Mouse (Mus musculus) right cerebral cortex, postnatal 25 days (tissue): ENCODE measurements around the gene Pef1.

Experiments used
- DNase-seq: peaks from one replicate; pipeline ENCODE4 v3.0.0; 2022

Pef1 gene

DNA sequence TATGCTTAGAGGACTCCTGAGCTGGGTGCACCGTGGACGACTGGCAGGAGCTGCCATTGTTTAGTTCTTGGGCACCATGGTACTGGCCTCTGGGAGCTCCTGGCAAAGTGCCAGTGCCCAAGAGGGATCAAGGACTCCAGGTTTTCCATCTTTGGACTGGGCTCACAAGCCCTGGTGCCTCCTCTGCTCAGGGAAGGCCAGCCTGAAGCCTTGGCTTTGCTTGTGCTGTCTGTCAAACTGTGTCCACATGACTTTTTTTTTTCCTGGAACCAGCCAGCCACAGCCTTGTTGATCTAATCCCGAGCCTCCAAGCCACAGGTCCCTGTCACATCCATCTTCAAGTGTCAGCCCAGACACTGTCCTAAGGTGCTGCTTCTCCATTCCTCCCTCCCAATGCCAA lies 39.4 kb downstream of the Pef1 start:
- no peak for DNase-seq

DNA sequence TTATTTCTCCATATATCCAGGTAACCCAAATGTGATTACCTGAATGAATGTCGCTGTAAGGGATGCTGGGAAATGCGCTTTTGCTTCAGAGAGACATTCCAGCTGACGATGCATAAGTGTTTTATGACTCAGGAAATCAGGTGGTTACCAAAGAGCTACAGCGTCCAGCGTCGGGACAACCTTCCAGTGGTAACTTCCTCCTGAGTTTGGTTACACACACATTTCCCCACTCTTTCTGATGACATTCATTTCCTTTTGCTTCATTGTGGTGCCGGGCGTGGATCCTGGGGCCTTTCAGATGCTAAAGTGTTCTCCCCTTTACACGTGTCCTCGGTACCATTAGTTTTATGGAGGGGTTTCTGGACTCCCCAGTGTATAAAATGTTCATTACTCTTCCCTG lies 46.0 kb downstream of the Pef1 start:
- DNase-seq = no peak

DNA sequence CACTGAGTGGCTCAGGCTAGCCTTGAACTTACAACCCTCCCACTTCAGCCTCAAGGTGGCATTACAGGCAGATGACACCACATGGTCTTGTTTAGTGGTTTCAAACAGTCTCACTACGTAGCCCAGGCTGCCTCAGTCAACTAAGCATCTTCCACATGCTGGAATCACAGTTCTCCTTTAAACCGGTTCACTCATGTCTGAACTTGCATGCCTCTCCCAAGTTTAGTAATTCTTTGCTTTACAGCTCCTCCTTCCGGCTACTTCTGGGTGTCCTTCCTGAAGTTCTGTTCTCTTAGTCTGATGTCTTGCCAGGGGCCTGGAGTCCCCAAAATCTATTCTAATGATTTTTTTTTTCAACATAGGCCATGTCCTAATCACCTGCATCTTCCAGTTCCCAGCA lies 51.9 kb downstream of the Pef1 start:
- no peak for DNase-seq

DNA sequence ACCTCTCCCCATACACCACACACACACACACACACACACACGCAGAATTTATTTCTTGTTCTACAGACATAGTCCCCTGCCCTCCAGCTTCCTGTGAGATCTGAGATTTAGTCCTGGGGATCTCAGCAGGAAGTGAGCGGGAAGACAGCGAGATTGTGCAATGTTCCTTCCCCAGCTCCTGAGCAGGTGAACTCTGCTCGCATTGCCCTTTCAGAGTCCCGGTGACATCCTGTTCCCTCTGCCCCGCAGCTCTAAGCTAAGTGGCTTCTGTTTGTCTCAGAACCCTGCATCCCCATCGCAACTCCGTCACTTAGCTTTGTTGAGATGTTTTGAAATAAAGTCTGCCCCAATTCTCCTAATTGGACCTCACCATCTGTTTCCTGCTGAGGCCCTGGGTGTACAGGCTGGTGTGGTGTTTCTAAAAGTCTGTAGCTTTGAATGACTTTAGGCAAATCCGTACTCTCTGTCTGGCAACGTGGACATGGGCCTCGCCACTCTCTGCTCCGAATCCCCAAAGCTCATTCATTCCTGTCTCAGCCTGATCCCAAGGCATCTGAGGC lies 54.5 kb downstream of the Pef1 start:
- DNase-seq = no peak

DNA sequence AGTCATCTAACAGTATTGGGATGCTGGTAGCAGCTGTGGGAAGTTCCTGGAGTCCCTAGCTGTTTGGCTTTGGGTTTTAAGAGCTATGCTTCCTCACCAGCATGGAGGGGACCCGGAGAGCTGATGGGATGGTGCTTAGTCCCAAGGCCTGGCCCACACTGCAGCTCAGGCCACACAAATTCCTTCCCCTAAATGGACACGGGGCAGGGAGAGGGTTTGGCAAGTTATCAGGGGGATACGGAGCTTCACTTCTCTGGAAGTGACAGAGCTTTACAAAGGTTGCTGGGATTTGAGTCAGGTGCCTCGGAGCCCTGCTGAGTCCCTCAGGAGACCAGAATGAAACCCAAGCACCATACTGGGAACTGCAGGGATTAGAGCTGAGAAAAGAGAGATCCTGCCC lies 59.0 kb downstream of the Pef1 start:
- no peak for DNase-seq

DNA sequence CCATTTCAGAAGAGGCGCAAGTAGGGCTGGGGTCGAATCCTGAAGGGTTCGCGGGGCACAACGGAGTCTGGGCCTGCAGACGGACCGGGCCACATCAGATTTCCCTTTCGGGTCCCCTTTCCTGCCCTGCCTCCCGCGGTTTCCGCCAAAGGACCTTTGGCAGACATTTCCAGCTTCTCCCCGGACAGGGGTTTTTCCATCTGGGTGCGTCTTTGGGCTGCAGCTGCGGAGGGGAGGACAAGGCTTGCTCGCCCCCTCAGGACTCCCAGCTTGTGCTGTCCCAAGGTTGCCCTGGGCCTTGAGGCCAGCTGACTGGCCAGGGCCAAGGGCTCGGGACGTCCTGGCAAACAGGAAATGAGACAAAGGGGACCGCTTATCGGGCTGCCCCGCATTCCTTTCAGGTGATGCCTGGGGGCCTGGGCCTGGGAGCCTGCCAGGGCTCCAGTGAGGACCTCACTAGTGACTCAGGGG lies 61.1 kb downstream of the Pef1 start:
- DNase-seq = no peak

DNA sequence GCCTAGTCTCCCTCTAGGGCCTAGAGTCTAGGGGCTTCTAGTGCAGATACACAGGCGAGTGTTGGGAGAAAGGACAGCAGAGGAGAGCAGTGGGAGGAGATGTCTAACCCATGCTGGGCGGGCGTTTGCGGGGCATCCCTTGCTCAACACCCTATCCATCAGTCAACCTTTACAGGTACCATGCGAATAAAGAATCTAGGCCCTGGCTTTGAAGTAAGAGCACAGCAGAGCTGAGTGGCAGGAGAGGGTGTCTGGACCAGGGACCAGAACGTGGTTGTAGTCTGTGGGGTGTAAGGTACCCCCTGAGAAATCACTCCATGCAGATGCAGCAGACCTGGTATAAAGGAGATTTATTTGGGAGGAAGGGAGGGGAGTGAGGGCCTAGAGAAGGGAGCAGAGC lies 61.8 kb downstream of the Pef1 start:
- no peak for DNase-seq

DNA sequence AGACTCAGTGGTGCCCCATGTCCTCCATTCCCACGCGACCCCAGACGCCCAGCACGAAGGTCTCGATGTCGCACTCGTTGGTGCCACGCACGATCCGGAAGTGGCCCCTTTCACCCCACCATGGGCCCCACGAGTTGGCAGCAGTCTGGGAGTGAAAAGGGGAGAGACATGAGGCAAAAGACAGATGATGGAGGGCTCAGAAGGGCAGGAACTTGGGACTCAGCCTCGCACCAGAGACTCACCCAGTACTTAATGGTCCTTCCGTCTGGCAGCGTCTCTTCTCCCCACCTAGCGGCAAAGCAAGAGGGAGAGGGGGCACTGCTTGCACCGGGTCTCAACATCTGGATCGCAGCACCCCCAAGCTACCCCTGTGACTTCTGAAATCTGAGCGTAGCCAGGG lies 63.7 kb downstream of the Pef1 start:
- DNase-seq = no peak

DNA sequence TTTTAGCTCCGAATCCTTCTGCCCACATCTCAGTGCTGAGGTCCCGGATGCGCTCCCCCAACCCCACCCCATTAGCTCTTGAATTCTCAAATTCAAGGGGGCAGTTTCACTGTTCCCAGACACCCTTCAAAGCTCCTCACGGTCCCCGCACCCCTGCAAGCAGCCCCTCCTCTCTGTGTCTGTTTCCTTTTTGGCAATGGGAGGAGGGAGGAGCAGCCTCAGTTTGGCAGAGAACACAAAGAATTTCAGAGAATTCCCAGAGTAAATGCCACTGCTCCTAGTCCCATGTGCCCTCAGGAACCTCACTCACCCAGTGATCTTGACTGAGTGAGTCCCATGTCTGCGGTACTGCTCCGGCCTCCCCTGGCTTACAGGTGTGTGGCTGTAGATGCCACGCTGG lies 64.2 kb downstream of the Pef1 start:
- no peak for DNase-seq

DNA sequence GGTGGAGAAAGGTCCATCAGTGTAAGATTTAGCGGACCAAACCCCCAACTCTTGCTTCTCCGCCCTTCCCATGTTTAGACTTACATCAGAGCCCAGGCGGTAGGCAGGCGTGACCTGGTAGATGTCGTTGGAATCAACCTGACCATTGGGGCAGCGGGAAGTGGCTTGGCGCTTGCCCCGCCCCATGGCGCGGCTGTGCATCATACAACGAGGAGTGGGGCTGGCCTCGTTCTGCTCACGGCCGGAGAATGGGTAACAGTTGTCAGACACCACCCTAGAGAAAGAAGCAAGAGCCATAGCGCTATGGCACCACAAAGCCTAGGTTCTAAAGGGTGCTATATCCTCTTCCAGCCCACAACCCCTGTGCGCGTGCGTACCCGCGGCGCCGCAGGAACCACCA lies 65.0 kb downstream of the Pef1 start:
- no peak for DNase-seq

DNA sequence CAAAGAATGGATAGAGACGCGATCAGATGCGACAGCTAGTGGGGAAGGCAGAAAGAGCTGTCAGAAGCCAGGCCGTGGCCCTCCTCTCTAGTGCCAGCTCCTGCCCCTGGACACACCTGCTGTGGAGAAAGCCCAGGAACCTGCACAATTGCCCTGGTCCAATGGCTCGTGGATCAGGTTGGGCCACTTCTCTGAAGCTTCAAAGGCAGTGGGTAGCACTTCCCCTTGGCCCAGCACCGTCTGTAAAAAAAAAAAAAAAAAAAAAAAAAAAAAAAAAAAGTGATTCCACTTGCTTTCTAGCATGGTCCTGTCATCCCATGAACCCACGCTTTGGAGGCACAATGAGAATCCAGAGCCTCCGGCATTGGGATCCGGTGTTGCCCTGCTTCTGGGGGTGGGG lies 65.5 kb downstream of the Pef1 start:
- no peak for DNase-seq

DNA sequence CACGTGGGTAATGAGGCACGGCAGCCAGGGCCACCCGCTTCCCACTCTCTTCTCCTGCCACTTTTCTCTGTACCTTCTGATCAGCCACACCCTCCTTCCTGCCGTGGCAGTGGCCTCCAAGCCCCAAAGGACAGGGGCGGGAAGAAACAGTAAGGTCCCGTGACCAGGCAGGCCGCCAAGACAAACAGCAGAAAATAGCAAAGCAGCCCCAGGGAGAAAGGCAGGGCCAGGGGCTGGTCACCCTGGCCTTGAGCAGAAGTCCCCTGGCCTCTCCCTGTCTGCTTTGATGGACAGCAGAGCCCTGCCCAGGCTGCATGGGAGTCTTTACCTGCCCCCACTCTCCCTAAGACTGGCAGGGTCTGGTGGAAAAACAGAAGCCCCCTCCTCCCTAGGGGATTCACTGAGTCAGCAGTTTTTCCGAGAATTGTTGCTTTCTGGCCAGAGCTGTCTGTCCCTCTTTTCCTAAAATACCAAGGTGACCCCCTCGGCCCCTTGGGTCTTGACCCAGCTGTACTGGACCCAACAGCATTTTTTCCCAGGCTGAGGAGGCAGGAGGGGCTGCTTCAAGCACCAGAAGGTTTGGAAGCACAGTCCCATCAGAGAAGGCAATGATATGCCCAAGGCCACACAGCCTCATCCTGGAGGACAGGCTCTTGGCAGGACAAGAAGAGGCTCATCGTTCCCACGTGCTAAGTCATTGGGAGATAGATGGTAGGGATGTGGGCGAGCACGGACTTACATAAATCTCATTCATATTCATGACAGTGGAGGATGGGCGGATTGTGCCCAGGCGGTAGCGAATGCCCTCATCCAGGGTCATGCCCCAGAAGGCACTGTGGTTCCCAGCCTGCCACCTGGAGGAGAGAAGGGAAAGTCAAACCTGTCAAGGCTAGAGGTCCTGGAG lies 66.2 kb downstream of the Pef1 start:
- DNase-seq = no peak

DNA sequence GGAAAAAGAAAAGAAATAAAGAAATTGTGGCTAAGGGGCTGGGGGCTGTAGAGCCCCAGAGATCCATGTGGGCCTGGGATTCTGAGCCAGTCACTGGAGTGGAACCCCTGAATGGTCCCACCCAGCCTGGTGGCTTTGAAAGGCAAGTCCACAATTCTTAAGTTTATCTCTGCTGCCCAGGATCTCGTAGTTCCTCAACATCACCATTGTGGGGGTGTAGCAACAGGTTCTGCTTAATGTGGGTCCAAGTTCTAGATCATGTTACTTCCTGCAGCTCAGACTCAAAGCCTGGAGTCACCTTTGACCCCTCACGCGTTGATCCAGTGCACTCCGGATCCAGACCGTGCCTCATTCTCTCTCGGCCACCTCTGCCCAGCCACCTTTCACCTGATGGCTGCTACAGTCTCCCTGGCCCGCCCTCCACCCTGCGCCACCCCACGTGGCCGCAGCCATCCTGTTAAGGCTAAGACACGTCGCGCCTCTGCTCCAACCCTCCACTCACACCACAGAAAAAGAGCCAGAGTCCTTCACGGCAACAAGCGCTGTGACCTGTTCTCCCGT lies 67.1 kb downstream of the Pef1 start:
- DNase-seq = no peak

DNA sequence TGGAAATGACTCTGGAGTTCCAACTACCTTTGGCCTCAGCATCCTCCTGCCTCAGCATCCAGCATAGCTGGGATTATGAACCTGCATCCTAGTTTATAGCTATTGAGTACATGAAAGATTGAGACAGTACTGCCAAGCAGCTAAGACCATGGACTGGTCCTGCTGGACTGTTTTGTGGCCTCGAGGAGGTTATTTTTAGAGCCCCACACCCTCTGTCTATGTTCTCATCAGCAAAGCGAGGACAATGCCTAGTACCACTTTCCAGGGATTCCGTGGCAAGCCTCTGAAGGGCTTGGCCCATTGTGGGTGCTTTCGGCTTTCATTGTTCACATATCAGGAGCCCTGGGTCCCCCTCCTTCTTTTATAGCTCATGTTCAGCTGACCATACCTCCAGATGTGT lies 68.0 kb downstream of the Pef1 start:
- DNase-seq = no peak

DNA sequence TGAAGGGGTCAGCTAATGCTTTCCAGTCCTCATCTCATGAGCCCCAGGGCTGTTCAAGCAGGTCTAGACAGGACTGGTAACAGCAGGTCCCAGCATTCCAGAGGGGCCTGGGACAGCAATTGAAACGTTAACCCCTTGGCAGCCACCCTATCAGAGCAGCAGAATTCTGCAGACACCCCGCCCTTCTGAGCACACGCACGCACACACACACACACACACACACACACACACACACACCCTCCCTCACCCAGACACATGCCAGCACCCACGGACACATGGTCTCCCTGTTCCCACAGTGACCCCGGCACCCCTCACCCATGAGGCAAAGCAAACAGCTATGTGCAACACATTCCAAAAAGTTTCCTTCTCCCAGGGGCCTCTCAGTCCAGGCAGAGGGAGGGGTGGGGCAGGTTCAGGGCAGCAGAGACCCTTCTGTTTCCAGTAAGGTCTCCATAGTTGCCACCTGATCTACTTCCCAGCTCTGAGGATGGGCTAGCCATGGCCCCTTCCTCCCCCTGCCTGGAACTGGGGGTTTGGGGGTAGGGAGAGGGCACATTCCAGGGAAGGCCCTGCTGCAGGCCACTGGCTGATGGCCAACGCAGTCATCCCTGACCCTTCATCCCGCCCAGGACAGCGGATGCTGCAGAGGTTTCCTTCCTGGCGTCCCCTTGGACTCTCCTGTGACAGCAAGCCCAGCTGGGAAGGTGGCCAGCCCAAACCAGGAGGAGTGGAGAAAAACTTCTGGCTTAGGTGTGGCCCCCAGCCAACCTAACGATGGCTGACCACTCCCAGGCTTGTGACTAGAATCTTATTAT lies 69.8 kb downstream of the Pef1 start:
- no peak for DNase-seq

DNA sequence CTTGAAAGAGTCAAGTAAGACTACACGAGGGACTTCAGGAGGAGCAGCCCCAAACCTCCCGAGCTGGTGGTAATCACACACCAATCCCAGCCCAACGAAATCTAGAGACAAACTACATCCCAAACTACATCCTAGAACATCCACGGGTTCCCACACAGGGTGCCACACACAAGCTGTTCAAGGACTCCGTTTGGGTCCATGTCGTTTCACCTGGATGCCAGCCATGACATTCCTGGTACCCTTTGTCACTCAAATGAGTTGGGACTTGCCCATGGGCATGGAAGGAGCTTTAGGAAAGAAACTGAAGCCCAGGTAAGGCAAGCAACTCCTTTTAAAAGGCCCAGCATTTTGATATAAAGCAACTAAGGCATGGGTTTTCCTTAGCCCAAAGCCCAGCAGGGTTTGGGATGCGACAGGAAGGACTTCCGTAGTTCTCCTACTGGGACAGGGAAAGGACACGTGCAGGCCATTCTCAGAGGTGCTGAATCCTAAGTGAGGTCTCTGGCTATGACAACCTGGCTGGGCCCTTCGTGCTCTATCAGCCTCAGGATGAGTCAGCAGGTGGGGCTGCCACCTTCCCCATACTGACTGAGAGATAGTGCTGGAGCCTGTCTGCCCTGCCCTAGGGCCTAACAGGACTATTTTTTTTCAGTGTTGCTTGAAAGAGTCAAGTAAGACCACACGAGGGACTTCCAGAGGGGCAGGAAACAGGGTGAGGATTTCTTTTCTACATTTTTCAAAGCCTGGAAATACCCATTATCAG lies 70.9 kb downstream of the Pef1 start:
- no peak for DNase-seq

DNA sequence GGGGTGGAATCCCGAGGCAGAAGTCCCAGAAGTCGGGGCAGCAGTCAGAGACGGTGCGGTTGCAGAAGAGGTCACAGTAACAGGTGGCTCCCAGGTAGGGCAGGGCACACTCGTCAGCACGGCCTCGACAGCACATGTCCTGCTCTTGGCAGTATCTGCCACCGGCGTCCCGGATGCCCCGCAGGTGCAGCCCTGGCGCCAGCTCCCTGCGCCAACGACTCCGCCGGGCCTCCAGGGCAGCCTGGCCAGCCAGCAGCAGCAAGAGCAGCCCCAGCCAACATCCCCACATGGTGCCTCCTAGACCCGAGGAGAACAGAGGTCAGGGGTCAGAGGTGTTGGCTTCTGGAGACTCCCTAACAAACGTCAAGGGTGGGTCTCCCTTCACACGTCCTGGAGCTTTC lies 71.6 kb downstream of the Pef1 start:
- DNase-seq = no peak

DNA sequence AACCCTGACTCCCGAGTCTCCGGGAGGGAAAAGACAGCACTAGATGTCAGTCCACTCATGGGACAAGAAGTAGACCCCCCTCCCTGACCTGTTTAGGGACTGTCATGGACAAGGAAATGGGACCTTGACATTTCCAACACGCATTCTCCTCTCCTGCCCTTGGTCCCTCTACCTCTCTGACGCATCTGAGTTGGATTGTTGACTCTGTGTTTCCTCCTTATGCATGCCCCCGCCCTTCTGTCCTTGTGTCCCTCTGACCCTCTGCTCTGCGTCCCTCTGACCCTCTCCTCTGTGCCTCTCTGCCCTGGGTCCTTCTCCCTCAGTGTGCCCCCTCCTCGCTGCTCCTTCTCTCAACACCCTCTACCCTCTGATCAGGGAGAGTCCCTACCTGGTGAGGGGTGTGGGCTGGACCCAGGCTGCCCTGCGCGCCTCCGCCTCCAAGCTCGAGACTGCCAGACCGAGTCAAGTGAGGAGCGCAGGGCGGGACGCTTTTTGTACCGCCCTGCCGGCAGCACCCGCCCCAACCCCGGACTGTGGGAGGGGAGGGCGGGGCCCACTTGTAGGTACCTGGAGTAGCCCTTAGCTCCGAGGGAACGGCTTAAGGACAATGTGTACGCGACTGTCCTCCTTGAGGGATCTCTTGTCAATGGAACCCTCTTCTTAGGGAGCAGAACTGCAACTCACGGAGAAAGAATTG lies 72.1 kb downstream of the Pef1 start:
- DNase-seq = no peak

DNA sequence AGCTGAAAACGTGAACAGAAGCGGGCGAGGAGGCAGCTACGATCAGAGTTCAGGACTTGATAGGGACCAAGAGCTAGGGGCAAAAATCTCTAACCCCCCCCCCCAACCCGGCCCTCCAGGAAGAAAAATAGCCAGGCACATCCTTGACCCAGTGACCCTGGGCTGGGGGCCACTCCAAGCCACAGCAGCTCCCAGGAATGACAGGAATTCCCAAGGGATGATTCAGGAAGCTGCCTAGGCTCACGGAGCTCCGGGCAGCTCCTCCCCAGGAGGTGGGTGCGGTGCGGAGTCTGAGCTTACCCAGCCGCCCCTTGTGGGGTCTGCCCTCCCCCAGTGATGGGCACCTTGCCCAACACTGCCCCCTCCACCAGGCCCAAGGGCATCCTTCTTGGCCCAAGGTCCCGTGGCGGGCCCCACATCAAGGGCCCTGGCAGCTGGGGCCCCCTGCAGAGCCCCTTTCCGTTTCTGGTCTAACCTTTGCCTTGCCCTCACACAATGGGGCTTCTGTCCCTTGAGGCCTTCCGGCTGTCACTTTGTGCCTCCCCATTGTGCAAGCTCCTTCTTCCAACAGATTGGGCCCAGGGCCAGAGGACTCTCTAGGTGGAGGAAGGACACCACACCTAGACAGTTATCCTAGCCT lies 72.8 kb downstream of the Pef1 start, which contains the start of gene Tinagl1:
Tinagl1 (minus strand) TSS at position 51 of the 640 bp plus-strand sequence.
- DNase-seq = no peak

DNA sequence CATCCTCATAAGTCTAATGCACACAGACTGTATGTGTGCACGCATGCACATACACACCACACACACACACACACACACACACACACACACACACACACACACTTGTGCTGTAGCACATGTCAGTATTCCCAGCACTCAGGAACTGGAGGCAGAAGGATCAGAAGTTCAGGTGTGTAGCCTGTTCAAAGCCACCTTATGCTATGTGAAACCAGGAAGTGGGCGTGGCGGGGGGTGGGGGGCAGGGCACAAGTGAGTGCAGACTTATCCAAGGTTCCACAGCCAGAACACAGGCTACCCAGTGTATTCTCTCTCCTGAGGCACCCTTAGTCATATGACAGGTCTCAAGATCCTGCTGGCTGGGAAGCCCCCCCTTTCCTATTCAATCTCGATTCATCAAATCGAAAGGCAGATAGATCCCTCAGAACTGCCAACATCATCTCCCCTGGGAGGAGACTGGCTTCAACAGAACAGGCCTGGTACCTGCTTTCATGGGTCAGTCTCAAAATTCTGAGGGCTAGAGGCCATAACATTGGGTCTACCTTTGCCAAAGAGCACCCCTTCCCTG lies 73.9 kb downstream of the Pef1 start:
- DNase-seq = no peak

DNA sequence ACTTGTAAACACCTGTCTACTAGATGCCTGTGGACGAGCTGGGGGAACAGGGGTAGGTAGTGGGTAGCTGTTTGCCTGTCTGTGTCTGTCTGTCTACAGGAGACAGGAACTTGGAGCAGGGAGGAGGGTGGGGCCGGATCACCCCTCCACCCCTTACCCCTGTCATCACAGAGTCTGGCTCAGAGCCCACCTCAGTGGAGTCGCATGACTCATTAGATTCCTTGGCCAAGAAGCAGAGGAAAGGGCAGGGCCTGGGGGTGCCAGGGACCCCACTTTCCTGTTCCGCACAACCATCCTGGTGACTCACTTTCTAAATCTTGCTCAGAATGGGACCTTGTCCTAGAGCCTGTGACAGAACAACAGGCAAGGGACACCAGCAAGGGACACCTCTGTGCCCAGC lies 74.7 kb downstream of the Pef1 start:
- DNase-seq = no peak
